Mouse (Mus musculus): ENCODE results near the gene Cmtm5. TPM values are rescaled to one million over a fixed set of nuclear protein-coding genes. Genes with fewer than 3 reads are reported as not detected.
"Not testable (repeated sequence)": the region's sequence is repeated elsewhere in the genome, so short reads cannot be mapped to it uniquely, and the experiment has no call there.

Gene Cmtm5
- polyA plus RNA-seq, 1 experiment from 2014 or later = 3.7 TPM

GRCm38 (mm10) chr14:54941024-54941978 lies 5.2 kb downstream of the Cmtm5 start:
- no peak overlapping the region for H3K4me3 ChIP-seq (replicated peaks; ENCODE audit: low read length)
- no peaks in the 10 kb centered on the region for H3K4me1 ChIP-seq (replicated peaks; ENCODE audit: control insufficient read depth, insufficient read depth, low read length)
- H3K27ac ChIP-seq (ENCODE audit: low read length) = no peak overlapping the region
- H3K4me2 ChIP-seq (ENCODE audit: low read length) = no peak overlapping the region
- H3K9ac ChIP-seq (replicated peaks; ENCODE audit: low read depth, low read length) = no peak overlapping the region
- ATAC-seq = no peak
- no peaks in the 10 kb centered on the region for H3K9me3 ChIP-seq (ENCODE audit: control insufficient read depth, low read length)
- no peaks in the 10 kb centered on the region for H3K36me3 ChIP-seq (ENCODE audit: control insufficient read depth, insufficient read depth)
- H3K27me3 ChIP-seq (replicated peaks; ENCODE audit: control insufficient read depth, insufficient read depth, low read length) = no peaks in the 10 kb centered on the region
- 63% methylated on average over 13 of the region's 13 CpGs for WGBS

GRCm38 (mm10) chr14:54942479-54942878 lies 6.4 kb downstream of the Cmtm5 start:
- H3K36me3 ChIP-seq (ENCODE audit: control insufficient read depth, insufficient read depth) = no peaks in the 10 kb centered on the region
- no peak for ATAC-seq
- no peak overlapping the region for H3K9ac ChIP-seq (replicated peaks; ENCODE audit: low read depth, low read length)
- no peak overlapping the region for H3K4me3 ChIP-seq (replicated peaks; ENCODE audit: low read length)
- no peak overlapping the region for H3K4me2 ChIP-seq (ENCODE audit: low read length)
- 85% methylated on average over 8 of the region's 8 CpGs for WGBS
- H3K27me3 ChIP-seq (replicated peaks; ENCODE audit: control insufficient read depth, insufficient read depth, low read length) = no peaks in the 10 kb centered on the region
- H3K4me1 ChIP-seq (replicated peaks; ENCODE audit: control insufficient read depth, insufficient read depth, low read length) = no peaks in the 10 kb centered on the region
- H3K9me3 ChIP-seq (ENCODE audit: control insufficient read depth, low read length) = no peaks in the 10 kb centered on the region
- H3K27ac ChIP-seq (ENCODE audit: low read length) = no peak overlapping the region

- no peak for ATAC-seq
- Histone ChIP-seq H3K27me3 (replicated peaks; ENCODE audit: control insufficient read depth, insufficient read depth, low read length) (no peaks in the 10 kb centered on the region), H3K36me3 (ENCODE audit: control insufficient read depth, insufficient read depth) (no peaks in the 10 kb centered on the region), H3K9ac (replicated peaks; ENCODE audit: low read depth, low read length) (no peak overlapping the region), H3K4me1 (replicated peaks; ENCODE audit: control insufficient read depth, insufficient read depth, low read length) (no peaks in the 10 kb centered on the region), H3K9me3 (ENCODE audit: control insufficient read depth, low read length) (no peaks in the 10 kb centered on the region), H3K27ac (ENCODE audit: low read length) (no peak overlapping the region), H3K4me2 (ENCODE audit: low read length) (no peak overlapping the region), H3K4me3 (replicated peaks; ENCODE audit: low read length) (no peak overlapping the region)
- 95% methylated on average over 7 of the region's 7 CpGs for WGBS
These were observed 7.9 kb downstream of the Cmtm5 start for GRCm38 (mm10) chr14:54943971-54944370.

- Histone ChIP-seq H3K9ac (replicated peaks; ENCODE audit: low read depth, low read length) (no peak overlapping the region), H3K4me2 (ENCODE audit: low read length) (no peak overlapping the region), H3K27me3 (replicated peaks; ENCODE audit: control insufficient read depth, insufficient read depth, low read length) (no peaks in the 10 kb centered on the region), H3K36me3 (ENCODE audit: control insufficient read depth, insufficient read depth) (no peaks in the 10 kb centered on the region), H3K27ac (ENCODE audit: low read length) (no peak overlapping the region), H3K4me3 (replicated peaks; ENCODE audit: low read length) (no peak overlapping the region), H3K9me3 (ENCODE audit: control insufficient read depth, low read length) (no peaks in the 10 kb centered on the region), H3K4me1 (replicated peaks; ENCODE audit: control insufficient read depth, insufficient read depth, low read length) (no peaks in the 10 kb centered on the region)
- 77% methylated on average over 2 of the region's 2 CpGs for WGBS
- ATAC-seq = no peak
These were observed 8.9 kb downstream of the Cmtm5 start for GRCm38 (mm10) chr14:54944939-54945338.

GRCm38 (mm10) chr14:54945975-54946704 lies 10.1 kb downstream of the Cmtm5 start:
- Histone ChIP-seq H3K4me3 (replicated peaks; ENCODE audit: low read length) (no peak overlapping the region), H3K4me2 (ENCODE audit: low read length) (no peak overlapping the region), H3K9ac (replicated peaks; ENCODE audit: low read depth, low read length) (no peak overlapping the region), H3K9me3 (ENCODE audit: control insufficient read depth, low read length) (no peaks in the 10 kb centered on the region), H3K27me3 (replicated peaks; ENCODE audit: control insufficient read depth, insufficient read depth, low read length) (no peaks in the 10 kb centered on the region), H3K36me3 (ENCODE audit: control insufficient read depth, insufficient read depth) (no peaks in the 10 kb centered on the region), H3K27ac (ENCODE audit: low read length) (no peak overlapping the region), H3K4me1 (replicated peaks; ENCODE audit: control insufficient read depth, insufficient read depth, low read length) (no peaks in the 10 kb centered on the region)
- ATAC-seq = no peak
- 87% methylated on average over 19 of the region's 19 CpGs for WGBS

- not testable (repeated sequence) for H3K9ac ChIP-seq (replicated peaks; ENCODE audit: low read depth, low read length); H3K4me2 ChIP-seq (ENCODE audit: low read length); H3K36me3 ChIP-seq (ENCODE audit: control insufficient read depth, insufficient read depth); H3K4me3 ChIP-seq (replicated peaks; ENCODE audit: low read length); ATAC-seq; H3K27ac ChIP-seq (ENCODE audit: low read length); H3K4me1 ChIP-seq (replicated peaks; ENCODE audit: control insufficient read depth, insufficient read depth, low read length); H3K27me3 ChIP-seq (replicated peaks; ENCODE audit: control insufficient read depth, insufficient read depth, low read length); H3K9me3 ChIP-seq (ENCODE audit: control insufficient read depth, low read length)
- WGBS = 91% methylated on average over 10 of the region's 11 CpGs
These were observed 10.9 kb downstream of the Cmtm5 start for GRCm38 (mm10) chr14:54947008-54947407.

DNA sequence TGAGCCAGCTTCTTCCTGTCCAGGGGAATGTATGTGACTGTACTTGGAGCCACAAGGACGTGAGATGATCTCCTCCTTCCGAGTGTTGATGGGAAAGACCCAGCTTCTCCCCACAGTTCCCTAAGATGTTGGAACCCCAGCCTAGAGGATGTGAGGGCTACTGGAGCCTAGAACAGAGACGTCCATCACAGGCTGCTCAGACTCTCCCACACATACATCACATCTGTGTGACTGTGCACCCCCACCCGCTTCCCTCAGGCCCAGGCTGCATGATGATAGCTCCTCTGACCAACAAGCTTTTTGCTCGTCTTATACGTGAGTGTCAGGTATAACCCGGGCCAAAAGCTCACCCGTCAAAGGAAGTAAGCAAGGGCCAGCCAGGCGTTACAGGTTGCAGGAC lies 12.7 kb downstream of the Cmtm5 start:
- H3K27me3 ChIP-seq (replicated peaks; ENCODE audit: control insufficient read depth, insufficient read depth, low read length) = no peaks in the 10 kb centered on the region
- 93% methylated on average over 9 of the region's 9 CpGs for WGBS
- no peak overlapping the region for H3K9ac ChIP-seq (replicated peaks; ENCODE audit: low read depth, low read length)

DNA sequence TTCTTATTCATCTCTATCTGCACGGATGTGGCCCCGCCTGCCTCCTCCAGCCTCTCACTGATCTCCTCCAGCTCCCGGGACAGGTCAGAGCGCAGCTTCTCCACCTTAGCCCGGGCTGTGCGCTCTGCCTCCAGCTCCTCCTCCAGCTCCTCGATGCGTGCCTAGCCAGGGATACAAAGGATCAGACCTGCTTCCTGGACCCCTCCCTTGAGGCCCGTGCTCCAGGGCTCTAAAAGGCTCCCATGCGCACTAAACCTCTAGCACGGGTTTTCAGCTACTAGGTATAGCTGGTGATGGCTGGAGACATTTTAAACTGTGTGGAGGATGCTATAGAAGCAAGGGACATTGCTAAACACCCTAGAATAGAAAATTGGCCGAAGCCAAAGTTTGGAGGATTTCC lies 14.4 kb downstream of the Cmtm5 start:
- 66% methylated on average over 12 of the region's 12 CpGs for WGBS

More for the DNA sequence above, 12.7 kb downstream of the Cmtm5 start:
- H3K4me3 ChIP-seq (replicated peaks; ENCODE audit: low read length) = no peak overlapping the region
- H3K27ac ChIP-seq (ENCODE audit: low read length) = no peak overlapping the region
- H3K36me3 ChIP-seq (ENCODE audit: control insufficient read depth, insufficient read depth) = no peaks in the 10 kb centered on the region
- H3K9me3 ChIP-seq (ENCODE audit: control insufficient read depth, low read length) = no peaks in the 10 kb centered on the region
- no peak for ATAC-seq
- H3K4me2 ChIP-seq (ENCODE audit: low read length) = no peak overlapping the region
- H3K4me1 ChIP-seq (replicated peaks; ENCODE audit: control insufficient read depth, insufficient read depth, low read length) = no peaks in the 10 kb centered on the region

GRCm38 (mm10) chr14:54951587-54951986 lies 15.5 kb downstream of the Cmtm5 start:
- Histone ChIP-seq H3K4me2 (ENCODE audit: low read length) (no peak overlapping the region), H3K36me3 (ENCODE audit: control insufficient read depth, insufficient read depth) (no peaks in the 10 kb centered on the region), H3K4me1 (replicated peaks; ENCODE audit: control insufficient read depth, insufficient read depth, low read length) (no peaks in the 10 kb centered on the region), H3K9me3 (ENCODE audit: control insufficient read depth, low read length) (no peaks in the 10 kb centered on the region), H3K9ac (replicated peaks; ENCODE audit: low read depth, low read length) (no peak overlapping the region), H3K27me3 (replicated peaks; ENCODE audit: control insufficient read depth, insufficient read depth, low read length) (no peaks in the 10 kb centered on the region), H3K4me3 (replicated peaks; ENCODE audit: low read length) (no peak overlapping the region), H3K27ac (ENCODE audit: low read length) (no peak overlapping the region)
- ATAC-seq = no peak
- 83% methylated on average over 6 of the region's 6 CpGs for WGBS

More for the DNA sequence above, 14.4 kb downstream of the Cmtm5 start:
- Histone ChIP-seq H3K27ac (ENCODE audit: low read length) (no peak overlapping the region), H3K4me1 (replicated peaks; ENCODE audit: control insufficient read depth, insufficient read depth, low read length) (no peaks in the 10 kb centered on the region), H3K36me3 (ENCODE audit: control insufficient read depth, insufficient read depth) (no peaks in the 10 kb centered on the region), H3K9ac (replicated peaks; ENCODE audit: low read depth, low read length) (no peak overlapping the region), H3K4me3 (replicated peaks; ENCODE audit: low read length) (no peak overlapping the region), H3K4me2 (ENCODE audit: low read length) (no peak overlapping the region), H3K27me3 (replicated peaks; ENCODE audit: control insufficient read depth, insufficient read depth, low read length) (no peaks in the 10 kb centered on the region), H3K9me3 (ENCODE audit: control insufficient read depth, low read length) (no peaks in the 10 kb centered on the region)
- no peak for ATAC-seq
